ENCODE assay signal across 11 mouse cellular contexts in the genomic region with DNA sequence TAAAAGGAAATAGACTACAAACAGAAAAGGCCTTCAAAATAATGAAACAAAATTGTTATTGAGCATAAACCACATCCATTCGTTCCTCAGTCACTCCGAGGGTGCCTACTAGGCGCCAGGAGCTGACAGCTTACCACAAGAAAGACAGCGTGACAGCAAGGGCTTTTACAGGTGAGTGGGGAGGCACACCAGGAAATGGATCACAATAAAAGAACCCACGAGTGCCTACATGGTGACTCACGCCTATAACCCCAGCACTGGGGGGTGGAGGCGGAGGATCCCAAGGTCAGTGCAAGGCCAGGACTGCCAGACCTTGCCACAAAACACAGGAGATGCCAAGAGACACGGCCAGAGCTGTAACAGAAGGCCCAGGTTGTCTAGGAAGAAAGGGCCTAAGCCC. TPM values are rescaled to one million over a fixed set of nuclear protein-coding genes. Genes with fewer than 3 reads are reported as not detected.
DNase-seq lines count a peak whose midpoint lies in the region; ATAC-seq and TF ChIP-seq lines count a peak whose summit lies in the region.
"Had no signal": no experiment of that assay in that cellular context is flagged by ENCODE, and none has a peak within 500 bp of the region (broad histone marks: within the 10 kb centered on the region; RNA-seq: fewer than 3 reads in every experiment).

No protein-coding gene starts in this region.

- H3K9ac ChIP-seq in heart, embryonic 14.5 days (ENCODE audit: low read length), result no peak overlapping the region
- no peak overlapping the region for H3K9ac ChIP-seq in heart, adult 2 months (ENCODE audit: low read depth, low read length)
- H3K9ac ChIP-seq in intestine, embryonic 16.5 days (ENCODE audit: low read depth, low read length), result no peak overlapping the region

- ATAC-seq in heart, embryonic 14.5 days (ENCODE audit: insufficient number of reproducible peaks, insufficient read depth, low FRiP score, low read depth), result no peak
- peak; percentile 86 for ATAC-seq in intestine, embryonic 16.5 days
- ATAC-seq: hindbrain, postnatal 0 days had no signal

- peaks cover 3 to 10% of the 10 kb centered on the region in 2 experiments; a peak in 2 of 4 replicates for H3K4me1 ChIP-seq in heart, embryonic 14.5 days (ENCODE audit: control insufficient read depth in 2 of 2, insufficient read depth in 2 of 2, low read length in 2 of 2)
- peaks cover 1% of the 10 kb centered on the region; the same call in 1 of the 2 replicates for H3K4me1 ChIP-seq in heart, adult 2 months (ENCODE audit: control insufficient read depth, insufficient read depth, low read length)
- H3K4me1 ChIP-seq in intestine, embryonic 16.5 days (ENCODE audit: control insufficient read depth, insufficient read depth, low read length), result peaks cover 5% of the 10 kb centered on the region; the same call in 1 of the 2 replicates
- peaks cover under 1% of the 10 kb centered on the region; the same call in 1 of the 2 replicates for H3K4me1 ChIP-seq in embryonic facial prominence, embryonic 10.5 days

- WGBS in heart, embryonic 14.5 days, result 43% methylated on average over 8 of the region's 8 CpGs
- 46% methylated on average over 8 of the region's 8 CpGs for WGBS in heart, adult 2 months
- 52% methylated on average over 8 of the region's 8 CpGs for WGBS in intestine, embryonic 16.5 days
- 86% methylated on average over 8 of the region's 8 CpGs for WGBS in embryonic facial prominence, embryonic 10.5 days

- H3K9me3 ChIP-seq in heart, embryonic 14.5 days (ENCODE audit: control insufficient read depth, low read length), result no peaks in the 10 kb centered on the region
- no peaks in the 10 kb centered on the region for H3K9me3 ChIP-seq in intestine, embryonic 16.5 days (ENCODE audit: control insufficient read depth, low read length)
- H3K9me3 ChIP-seq in embryonic facial prominence, embryonic 10.5 days, result no peaks in the 10 kb centered on the region

- DNase-seq in heart, adult 2 months, result no peak
- peak; percentile 31 for DNase-seq in urinary bladder, postnatal 14 days (ENCODE audit: low spot score)
- DNase-seq in urinary bladder, adult 2 months (ENCODE audit: low spot score), result no peak
- no peak for DNase-seq in gastrocnemius, postnatal 10 days
- no peak for DNase-seq in right cerebral cortex, postnatal 14 days
- no peak for DNase-seq in embryonic facial prominence, embryonic 10.5 days (ENCODE audit: low spot score)
- DNase-seq: embryo, embryonic 11 days; lung, postnatal 10 days had no signal

- no peak for TF ChIP-seq CTCF in heart, adult 2 months (IDR thresholded peaks at IDR 0.05)

- H3K27me3 ChIP-seq in heart, embryonic 14.5 days (ENCODE audit: control insufficient read depth, insufficient read depth, low read length), result no peaks in the 10 kb centered on the region
- H3K27me3 ChIP-seq in heart, adult 2 months (ENCODE audit: control insufficient read depth, insufficient read depth, low read length), result no peaks in the 10 kb centered on the region
- no peaks in the 10 kb centered on the region for H3K27me3 ChIP-seq in intestine, embryonic 16.5 days (replicated peaks; ENCODE audit: control insufficient read depth, insufficient read depth, low read length)
- no peaks in the 10 kb centered on the region for H3K27me3 ChIP-seq in embryonic facial prominence, embryonic 10.5 days (replicated peaks; ENCODE audit: low read depth, poor library complexity, severe bottlenecking)

- peak overlapping the region; percentile 51 to 52 for H3K27ac ChIP-seq in heart, embryonic 14.5 days (replicated peaks in 1 of 2; ENCODE audit: control insufficient read depth in 1 of 2, insufficient read depth in 1 of 2, low read depth in 2 of 2, low read length in 2 of 2)
- H3K27ac ChIP-seq in heart, adult 2 months, result no peak overlapping the region; the same call in none of the 2 replicates
- H3K27ac ChIP-seq in intestine, embryonic 16.5 days (ENCODE audit: low read length), result peak overlapping the region; percentile 66
- H3K27ac ChIP-seq in embryonic facial prominence, embryonic 10.5 days (replicated peaks), result no peak overlapping the region
- H3K27ac ChIP-seq: hindbrain, postnatal 0 days had no signal

- TF ChIP-seq EP300 in heart, adult 2 months (IDR thresholded peaks at IDR 0.05; ENCODE audit: insufficient read depth, low read depth, low read length), result no peak

- H3K36me3 ChIP-seq in heart, embryonic 14.5 days (ENCODE audit: control insufficient read depth, insufficient read depth, low read length), result peaks cover 17% of the 10 kb centered on the region
- H3K36me3 ChIP-seq in heart, adult 2 months (ENCODE audit: control insufficient read depth, insufficient read depth, low read length), result no peaks in the 10 kb centered on the region
- H3K36me3 ChIP-seq in intestine, embryonic 16.5 days (ENCODE audit: control insufficient read depth, insufficient read depth, low read length), result 0 out of 2 replicates have a peak, but pooled peaks cover 4% of the 10 kb centered on the region
- H3K36me3 ChIP-seq in embryonic facial prominence, embryonic 10.5 days (replicated peaks), result peaks cover 50% of the 10 kb centered on the region

- no peak overlapping the region for H3K4me2 ChIP-seq in heart, embryonic 14.5 days (ENCODE audit: low read length)
- H3K4me2 ChIP-seq in intestine, embryonic 16.5 days (ENCODE audit: low read depth, low read length), result no peak overlapping the region

- H3K4me3 ChIP-seq in heart, embryonic 14.5 days (ENCODE audit: control insufficient read depth in 1 of 2, insufficient read depth in 1 of 2, low read depth in 1 of 2, low read length in 2 of 2), result no peak overlapping the region
- no peak overlapping the region for H3K4me3 ChIP-seq in heart, adult 2 months
- no peak overlapping the region for H3K4me3 ChIP-seq in intestine, embryonic 16.5 days (ENCODE audit: low read length)
- H3K4me3 ChIP-seq in embryonic facial prominence, embryonic 10.5 days, result no peak overlapping the region

- intact Hi-C loops in heart, adult 2 months (cut with DNase I), result no loop called here

- no peak for TF ChIP-seq POLR2A in heart, adult 2 months (IDR thresholded peaks at IDR 0.05; ENCODE audit: insufficient read depth, low read depth, low read length)

- H3K79me2 ChIP-seq in heart, adult 2 months (replicated peaks; ENCODE audit: control insufficient read depth, insufficient read depth, low read length), result no peaks in the 10 kb centered on the region

RNA-seq across cellular contexts. Expression of gene Klhl2, which starts 23.4 kb away (rescaled TPM):
- 13.1 and 13.9 TPM in 2 replicates for polyA plus RNA-seq in heart, embryonic 14.5 days (2014; fragmentation: Nextera tagmentation; extraction: Ambion mirVana)
- total RNA-seq in heart, adult 2 months (2021), result 10 to 100 TPM; 14.5 to 19.4 TPM
- polyA plus RNA-seq in heart, adult 2 months (2012; rRNA removed), result 6.0 and 8.1 TPM in 2 replicates
- polyA plus RNA-seq in urinary bladder, adult 2 months (2012; rRNA removed), result 20.1 and 20.2 TPM in 2 replicates
- polyA plus RNA-seq in intestine, embryonic 16.5 days (2015; fragmentation: Nextera tagmentation; extraction: Ambion mirVana), result 5.1 and 5.6 TPM in 2 replicates
- 1 to 10 TPM; 7.1 to 7.3 TPM for total RNA-seq in gastrocnemius, postnatal 10 days (2021)
- polyA plus RNA-seq in embryonic facial prominence, embryonic 10.5 days (2016; fragmentation: Nextera tagmentation; extraction: Ambion mirVana), result 10.5 and 12.8 TPM in 2 replicates

Comparison
In these comparisons a context has a peak if more than half of its experiments do, and no peak if none do; other contexts are left out.
1. H3K27ac ChIP-seq: peak in heart, embryonic 14.5 days (2 of 2) and intestine, embryonic 16.5 days (single experiment); none in heart, adult 2 months (single experiment) and embryonic facial prominence, embryonic 10.5 days (single experiment).